Comparison of ENCODE assay signal across 8 mouse cellular contexts in the genomic region with DNA sequence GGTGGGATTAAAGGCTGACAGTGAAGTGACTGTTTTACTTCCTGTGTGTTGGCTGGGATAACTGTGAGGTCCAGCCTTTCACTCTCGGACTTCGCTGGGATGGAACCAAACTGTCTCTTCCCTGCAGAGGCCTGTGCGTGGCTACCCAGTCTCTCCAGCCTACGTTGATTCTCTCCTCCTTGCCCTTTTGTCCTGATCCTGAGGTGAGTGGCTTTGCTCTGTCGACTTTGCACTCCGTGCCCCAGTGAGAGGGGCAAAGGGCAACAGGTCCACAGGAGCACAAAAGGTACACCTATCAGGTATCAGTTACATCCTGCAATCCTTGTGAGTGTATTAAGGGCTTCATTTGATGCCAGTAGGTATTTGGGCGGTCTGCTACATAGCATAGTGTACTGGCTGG. TPM values are rescaled to one million over a fixed set of nuclear protein-coding genes. Genes with fewer than 3 reads are reported as not detected.
DNase-seq lines count a peak whose midpoint lies in the region; ATAC-seq and TF ChIP-seq lines count a peak whose summit lies in the region.

A gene (plus strand): TSS at position 87 of the 400 bp plus-strand sequence.

- H3K9me3 ChIP-seq in heart, embryonic 12.5 days (replicated peaks): peaks cover 22% of the 10 kb centered on the region
- peaks cover 15% of the 10 kb centered on the region for H3K9me3 ChIP-seq in midbrain, embryonic 11.5 days (ENCODE audit: control insufficient read depth, low read length)

- peak; percentile 89 for DNase-seq in kidney, adult 2 months
- no peak for DNase-seq in kidney, postnatal 4 days
- peak; percentile 64 to 71 for DNase-seq in kidney, postnatal 36 days
- DNase-seq in midbrain, embryonic 11.5 days (ENCODE audit: low spot score, missing footprints): peak; percentile 65
- no peak for DNase-seq in right cerebral cortex, postnatal 36 days (ENCODE audit: low spot score in 2 of 2)
- DNase-seq in urinary bladder, postnatal 36 days (ENCODE audit: low spot score in 2 of 2): no peak

- peak within 1 kb of the TSS; percentile 66 for H3K4me2 ChIP-seq in heart, embryonic 12.5 days
- no peak within 1 kb of the TSS for H3K4me2 ChIP-seq in midbrain, embryonic 11.5 days

- TF ChIP-seq POLR2A in kidney, adult 2 months (IDR thresholded peaks at IDR 0.05; ENCODE audit: low read depth, low read length): no peak
- no peak for TF ChIP-seq POLR2A in cortical plate, adult 2 months (IDR thresholded peaks at IDR 0.05; ENCODE audit: extremely low read depth, insufficient read depth, low read length)

- H3K9ac ChIP-seq in heart, embryonic 12.5 days: peak within 1 kb of the TSS; percentile 49; the same call in 1 of the 2 replicates
- no peak within 1 kb of the TSS for H3K9ac ChIP-seq in midbrain, embryonic 11.5 days (ENCODE audit: low read length)

- no peaks in the 10 kb centered on the region for H3K27me3 ChIP-seq in kidney, adult 2 months (replicated peaks; ENCODE audit: control insufficient read depth, insufficient read depth, low read length)
- peaks cover 16% of the 10 kb centered on the region for H3K27me3 ChIP-seq in heart, embryonic 12.5 days (replicated peaks)
- no peaks in the 10 kb centered on the region for H3K27me3 ChIP-seq in midbrain, embryonic 11.5 days (ENCODE audit: control insufficient read depth, insufficient read depth, low read length)

- no peaks in the 10 kb centered on the region for H3K36me3 ChIP-seq in kidney, adult 2 months (ENCODE audit: control insufficient read depth, insufficient read depth, low read length)
- no peaks in the 10 kb centered on the region for H3K36me3 ChIP-seq in heart, embryonic 12.5 days
- peaks cover 15% of the 10 kb centered on the region for H3K36me3 ChIP-seq in midbrain, embryonic 11.5 days (ENCODE audit: control insufficient read depth, insufficient read depth, low read length)

- no peak within 1 kb of the TSS for H3K4me3 ChIP-seq in kidney, adult 2 months (ENCODE audit: insufficient read depth, low read depth, low read length)
- H3K4me3 ChIP-seq in cortical plate, adult 2 months (ENCODE audit: insufficient read depth, low read length): no peak within 1 kb of the TSS
- peak within 1 kb of the TSS; percentile 37 for H3K4me3 ChIP-seq in heart, embryonic 12.5 days
- H3K4me3 ChIP-seq in midbrain, embryonic 11.5 days (ENCODE audit: low read depth, low read length): no peak within 1 kb of the TSS

- 52% methylated on average over 7 of the region's 7 CpGs for WGBS in kidney, adult 2 months
- 71% methylated on average over 7 of the region's 7 CpGs for WGBS in heart, embryonic 12.5 days
- 83% methylated on average over 7 of the region's 7 CpGs for WGBS in midbrain, embryonic 11.5 days

- H3K4me1 ChIP-seq in kidney, adult 2 months (ENCODE audit: control insufficient read depth, insufficient read depth, low read length): peaks cover 4% of the 10 kb centered on the region; the same call in 1 of the 2 replicates
- H3K4me1 ChIP-seq in cortical plate, adult 2 months (ENCODE audit: control insufficient read depth, insufficient read depth, low read length): no peaks in the 10 kb centered on the region
- peaks cover 4% of the 10 kb centered on the region; the same call in 1 of the 2 replicates for H3K4me1 ChIP-seq in heart, embryonic 12.5 days (replicated peaks)
- H3K4me1 ChIP-seq in midbrain, embryonic 11.5 days (ENCODE audit: control insufficient read depth, insufficient read depth, low read length): no peaks in the 10 kb centered on the region

- TF ChIP-seq CTCF in kidney, adult 2 months (conservative IDR thresholded peaks at IDR 0.05; ENCODE audit: insufficient read depth, insufficient read length, low read depth, low read length): no peak
- TF ChIP-seq CTCF in cortical plate, adult 2 months (IDR thresholded peaks at IDR 0.05; ENCODE audit: extremely low read depth, insufficient read depth, low read length): no peak

- no peak within 1 kb of the TSS for H3K27ac ChIP-seq in kidney, adult 2 months (ENCODE audit: insufficient read depth, low read depth, low read length)
- no peak within 1 kb of the TSS for H3K27ac ChIP-seq in cortical plate, adult 2 months (ENCODE audit: insufficient read depth, low read length)
- no peak within 1 kb of the TSS for H3K27ac ChIP-seq in heart, embryonic 12.5 days (ENCODE audit: poor library complexity, severe bottlenecking)
- H3K27ac ChIP-seq in midbrain, embryonic 11.5 days (ENCODE audit: low read depth, low read length): no peak within 1 kb of the TSS

- ATAC-seq in heart, embryonic 12.5 days (ENCODE audit: insufficient number of reproducible peaks, low FRiP score): no peak
- ATAC-seq in midbrain, embryonic 11.5 days (ENCODE audit: low FRiP score): no peak

RNA-seq across cellular contexts. Expression of the gene that starts here (rescaled TPM):
- polyA plus RNA-seq in kidney, adult 2 months (2012; rRNA removed): 87.1 and 97.6 TPM in 2 replicates
- polyA plus RNA-seq in cortical plate, adult 2 months (2012; rRNA removed): 42.8 and 43.2 TPM in 2 replicates
- 34.7 and 36.0 TPM in 2 replicates for polyA plus RNA-seq in heart, embryonic 12.5 days (2016; fragmentation: Nextera tagmentation; extraction: Ambion mirVana)
- 35.3 and 35.5 TPM in 2 replicates for polyA plus RNA-seq in midbrain, embryonic 11.5 days (2014; fragmentation: Nextera tagmentation; extraction: Ambion mirVana)

Comparison
In these comparisons a context has a peak if more than half of its experiments do, and no peak if none do; other contexts are left out.
1. DNase-seq: peak in kidney, adult 2 months (single experiment), kidney, postnatal 36 days (2 of 2) and midbrain, embryonic 11.5 days (single experiment); none in kidney, postnatal 4 days (0 of 2), right cerebral cortex, postnatal 36 days (0 of 2) and urinary bladder, postnatal 36 days (0 of 2).